Mouse (Mus musculus) forebrain, embryonic 15.5 days (tissue): ENCODE data around the gene Gm20605. TPM values are rescaled to one million over a fixed set of nuclear protein-coding genes. Genes with fewer than 3 reads are reported as not detected.
A peak's percentile ranks its signal among the peaks of the same experiment; 100 is the strongest.

Source experiments
- ATAC-seq: fragments of 200-750 bp; cut with Nextera tagmentation; replicated peaks from 2 replicates; pipeline ENCODE4 v1.8.0; 2017; ENCODE audit warnings: mild to moderate bottlenecking, moderate TSS enrichment, moderate library complexity
- H3K27ac ChIP-seq: fragments of 300-500 bp; sonication (generic); replicated peaks from 2 replicates; pipeline ENCODE4 v1.5.1; 2015; ENCODE audit warnings: mild to moderate bottlenecking, inconsistent platforms
- H3K27me3 ChIP-seq: fragments of 300-500 bp; sonication (generic); 2 replicates; pipeline ENCODE4 v1.6.1; 2015; ENCODE audit warnings: inconsistent platforms
- H3K36me3 ChIP-seq: fragments of 300-500 bp; sonication (generic); 2 replicates; pipeline ENCODE4 v1.6.1; 2015; ENCODE audit warnings: mild to moderate bottlenecking, inconsistent platforms
- H3K4me1 ChIP-seq: fragments of 300-500 bp; sonication (generic); 2 replicates; pipeline ENCODE4 v1.6.1; 2015; ENCODE audit warnings: inconsistent platforms
- H3K4me2 ChIP-seq: fragments of 300-500 bp; sonication (generic); replicated peaks from 2 replicates; pipeline ENCODE4 v1.6.1; 2015; ENCODE audit warnings: mild to moderate bottlenecking, inconsistent platforms
- H3K4me3 ChIP-seq: fragments of 300-500 bp; sonication (generic); 2 replicates; pipeline ENCODE4 v1.5.1; 2015; ENCODE audit warnings: mild to moderate bottlenecking, inconsistent platforms
- H3K9ac ChIP-seq: fragments of 300-500 bp; sonication (generic); replicated peaks from 2 replicates; pipeline ENCODE4 v1.6.1; 2015; ENCODE audit warnings: mild to moderate bottlenecking, inconsistent platforms
- H3K9me3 ChIP-seq: fragments of 300-500 bp; sonication (generic); 2 replicates; pipeline ENCODE4 v1.6.1; 2016; ENCODE audit warnings: inconsistent platforms
- WGBS: fragments of 180-500 bp; shearing (Covaris S2); methylation state at CpG from one replicate; pipeline ENCODE4 v1.1.7; 2015; ENCODE audit warnings: mixed read lengths; 5-methylcytosine and 5-hydroxymethylcytosine counted together
- polyA plus RNA-seq: library from polyadenylated mRNA; unstranded; fragments of >200 nt; fragmentation: Nextera tagmentation; extraction: Ambion mirVana; gene quantifications from 2 replicates; pipeline ENCODE4 v1.2.1, GENCODE M21; 2015

The Gm20605 gene
- polyA plus RNA-seq: 6.9 and 7.8 TPM in 2 replicates

- Histone ChIP-seq H3K36me3 (peaks cover 1% of the 10 kb centered on the region; the same call in 1 of the 2 replicates), H3K27me3 (no peaks in the 10 kb centered on the region), H3K4me2 (peak within 1 kb of the TSS; percentile 74), H3K4me1 (peaks cover 38% of the 10 kb centered on the region), H3K4me3 (peak within 1 kb of the TSS; percentile 57), H3K9ac (peak within 1 kb of the TSS; percentile 65), H3K9me3 (no peaks in the 10 kb centered on the region), H3K27ac (peak within 1 kb of the TSS; percentile 90)
- peak; percentile 99 for ATAC-seq
- WGBS: under 1% methylated on average over 46 of the region's 46 CpGs
Measured at GRCm38 (mm10) chr5:137628498-137629305, at the start of gene Gm20605, which contains the start of the genes Fbxo24 and Lrch4. Gm20605 (plus strand) TSS chr5:137629175. Fbxo24 (minus strand) TSS chr5:137629002. Lrch4 (plus strand) TSS chr5:137629121.

- Histone ChIP-seq H3K9ac (no peak overlapping the region), H3K4me3 (no peak overlapping the region), H3K36me3 (no peaks in the 10 kb centered on the region), H3K9me3 (no peaks in the 10 kb centered on the region), H3K4me2 (no peak overlapping the region), H3K27me3 (no peaks in the 10 kb centered on the region), H3K27ac (no peak overlapping the region), H3K4me1 (peaks cover 13% of the 10 kb centered on the region)
- ATAC-seq: no peak
- WGBS: 83% methylated on average over 6 of the region's 6 CpGs
Measured at GRCm38 (mm10) chr5:137580246-137580645, 48.7 kb upstream of the Gm20605 start.

- H3K36me3 ChIP-seq: no peaks in the 10 kb centered on the region
- whole genome bisulfite sequencing: 48% methylated on average over 8 of the region's 8 CpGs
- H3K9ac ChIP-seq: no peak overlapping the region
- peak overlapping the region; percentile 57 for H3K4me2 ChIP-seq
- peaks cover 13% of the 10 kb centered on the region for H3K4me1 ChIP-seq
- peak overlapping the region; percentile 83 for H3K27ac ChIP-seq
- peak overlapping the region; percentile 45; the same call in 1 of the 2 replicates for H3K4me3 ChIP-seq
- ATAC-seq: no peak
- no peaks in the 10 kb centered on the region for H3K27me3 ChIP-seq
- no peaks in the 10 kb centered on the region for H3K9me3 ChIP-seq
Measured at GRCm38 (mm10) chr5:137582702-137583101, 46.3 kb upstream of the Gm20605 start.

- no peaks in the 10 kb centered on the region for H3K27me3 ChIP-seq
- H3K4me1 ChIP-seq: peaks cover 13% of the 10 kb centered on the region
- peak overlapping the region; percentile 58 for H3K9ac ChIP-seq
- no peaks in the 10 kb centered on the region for H3K9me3 ChIP-seq
- H3K4me2 ChIP-seq: peak overlapping the region; percentile 57
- H3K36me3 ChIP-seq: no peaks in the 10 kb centered on the region
- H3K4me3 ChIP-seq: peak overlapping the region; percentile 45
- peak; percentile 85 for ATAC-seq
- 21% methylated on average over 27 of the region's 27 CpGs for WGBS
- peak overlapping the region; percentile 83 for H3K27ac ChIP-seq
Measured at GRCm38 (mm10) chr5:137583670-137584169, 45.3 kb upstream of the Gm20605 start.

- Histone ChIP-seq H3K4me1 (peaks cover 13% of the 10 kb centered on the region), H3K9ac (no peak overlapping the region), H3K27me3 (no peaks in the 10 kb centered on the region), H3K9me3 (no peaks in the 10 kb centered on the region), H3K36me3 (no peaks in the 10 kb centered on the region), H3K27ac (no peak overlapping the region), H3K4me2 (no peak overlapping the region), H3K4me3 (no peak overlapping the region)
- no peak for ATAC-seq
- 34% methylated on average over 8 of the region's 8 CpGs for WGBS
Measured at GRCm38 (mm10) chr5:137584976-137585375, 44.0 kb upstream of the Gm20605 start.

- no peak overlapping the region for H3K27ac ChIP-seq
- no peaks in the 10 kb centered on the region for H3K4me1 ChIP-seq
- no peaks in the 10 kb centered on the region for H3K9me3 ChIP-seq
- H3K36me3 ChIP-seq: no peaks in the 10 kb centered on the region
- H3K4me3 ChIP-seq: no peak overlapping the region
- WGBS: 72% methylated on average over 5 of the region's 5 CpGs
- no peaks in the 10 kb centered on the region for H3K27me3 ChIP-seq
- no peak for ATAC-seq
- no peak overlapping the region for H3K4me2 ChIP-seq
- H3K9ac ChIP-seq: no peak overlapping the region
Measured at GRCm38 (mm10) chr5:137590507-137590906, 38.5 kb upstream of the Gm20605 start.

- H3K27me3 ChIP-seq: no peaks in the 10 kb centered on the region
- no peaks in the 10 kb centered on the region for H3K9me3 ChIP-seq
- H3K9ac ChIP-seq: no peak overlapping the region
- H3K4me1 ChIP-seq: peaks cover 16% of the 10 kb centered on the region
- H3K27ac ChIP-seq: no peak overlapping the region
- 70% methylated on average over 7 of the region's 7 CpGs for WGBS
- ATAC-seq: no peak
- no peak overlapping the region for H3K4me3 ChIP-seq
- H3K4me2 ChIP-seq: no peak overlapping the region
- no peaks in the 10 kb centered on the region for H3K36me3 ChIP-seq
Measured at GRCm38 (mm10) chr5:137595921-137596320, 33.1 kb upstream of the Gm20605 start.

- Histone ChIP-seq H3K27me3 (no peaks in the 10 kb centered on the region), H3K4me1 (peaks cover 21% of the 10 kb centered on the region), H3K4me3 (0 out of 2 replicates have a peak overlapping the region, but pooled peaks have one; percentile 8), H3K9me3 (no peaks in the 10 kb centered on the region), H3K36me3 (no peaks in the 10 kb centered on the region), H3K27ac (no peak overlapping the region), H3K4me2 (peak overlapping the region; percentile 3; the same call in 1 of the 2 replicates), H3K9ac (no peak overlapping the region)
- ATAC-seq: no peak
- WGBS: 36% methylated on average over 30 of the region's 30 CpGs
Measured at GRCm38 (mm10) chr5:137596601-137597261, 32.2 kb upstream of the Gm20605 start.

- Histone ChIP-seq H3K4me1 (peaks cover 28% of the 10 kb centered on the region), H3K4me2 (no peak overlapping the region), H3K36me3 (no peaks in the 10 kb centered on the region), H3K27me3 (no peaks in the 10 kb centered on the region), H3K9me3 (no peaks in the 10 kb centered on the region), H3K9ac (no peak overlapping the region), H3K4me3 (no peak overlapping the region), H3K27ac (no peak overlapping the region)
- WGBS: 95% methylated on average over 6 of the region's 6 CpGs
- ATAC-seq: no peak
Measured at GRCm38 (mm10) chr5:137597625-137598024, 31.4 kb upstream of the Gm20605 start.

- no peak for ATAC-seq
- H3K36me3 ChIP-seq: no peaks in the 10 kb centered on the region
- H3K4me2 ChIP-seq: no peak overlapping the region
- H3K4me3 ChIP-seq: no peak overlapping the region
- peaks cover 30% of the 10 kb centered on the region for H3K4me1 ChIP-seq
- WGBS: 84% methylated on average over 2 of the region's 2 CpGs
- no peak overlapping the region for H3K9ac ChIP-seq
- H3K27me3 ChIP-seq: no peaks in the 10 kb centered on the region
- no peaks in the 10 kb centered on the region for H3K9me3 ChIP-seq
- H3K27ac ChIP-seq: no peak overlapping the region
Measured at GRCm38 (mm10) chr5:137598100-137598826, 30.7 kb upstream of the Gm20605 start.

- Histone ChIP-seq H3K4me3 (peak overlapping the region; percentile 51), H3K36me3 (no peaks in the 10 kb centered on the region), H3K4me2 (peak overlapping the region; percentile 99), H3K9ac (peak overlapping the region; percentile 89), H3K9me3 (no peaks in the 10 kb centered on the region), H3K4me1 (peaks cover 30% of the 10 kb centered on the region), H3K27me3 (no peaks in the 10 kb centered on the region), H3K27ac (no peak overlapping the region)
- WGBS: 68% methylated on average over 9 of the region's 9 CpGs
- no peak for ATAC-seq
Measured at GRCm38 (mm10) chr5:137599600-137599999, 29.4 kb upstream of the Gm20605 start.
